Mouse (Mus musculus) hindbrain, embryonic 11.5 days (tissue): ENCODE results near the gene Rps6ka2. TPM values are rescaled to one million over a fixed set of nuclear protein-coding genes. Genes with fewer than 3 reads are reported as not detected.

Source experiments
- ATAC-seq: fragments of 200-750 bp; cut with Nextera tagmentation; 2 replicates; pipeline ENCODE4 v1.8.0; 2017; ENCODE audit warnings: mild to moderate bottlenecking, moderate TSS enrichment, moderate library complexity; ENCODE audit not compliant: low FRiP score
- DNase-seq: peaks from one replicate; pipeline ENCODE4 v3.0.0-alpha.2; 2015; ENCODE audit warnings: low spot score
- H3K27ac ChIP-seq: fragments of 300-500 bp; sonication (generic); 2 replicates; pipeline ENCODE4 v1.5.1; 2014; ENCODE audit warnings: mild to moderate bottlenecking, low read depth, low read length
- H3K27me3 ChIP-seq: fragments of 300-500 bp; sonication (generic); 2 replicates; pipeline ENCODE4 v1.6.1; 2014; ENCODE audit warnings: mild to moderate bottlenecking, low read length, moderate library complexity, mixed read lengths; ENCODE audit not compliant: control insufficient read depth, insufficient read depth
- H3K36me3 ChIP-seq: fragments of 300-500 bp; sonication (generic); 2 replicates; pipeline ENCODE4 v1.6.1; 2014; ENCODE audit warnings: mild to moderate bottlenecking, low read length, moderate library complexity, mixed read lengths; ENCODE audit not compliant: control insufficient read depth, insufficient read depth
- H3K4me1 ChIP-seq: fragments of 300-500 bp; sonication (generic); replicated peaks from 2 replicates; pipeline ENCODE4 v1.6.1; 2014; ENCODE audit warnings: low read length, mixed read lengths; ENCODE audit not compliant: control insufficient read depth, insufficient read depth
- H3K4me2 ChIP-seq: fragments of 300-500 bp; sonication (generic); replicated peaks from 2 replicates; pipeline ENCODE4 v1.6.1; 2014; ENCODE audit warnings: mild to moderate bottlenecking, low read depth, low read length
- H3K4me3 ChIP-seq: fragments of 300-500 bp; sonication (generic); 2 replicates; pipeline ENCODE4 v1.5.1; 2014; ENCODE audit warnings: low read depth, low read length
- H3K9ac ChIP-seq: fragments of 300-500 bp; sonication (generic); 2 replicates; pipeline ENCODE4 v1.6.1; 2014; ENCODE audit warnings: low read depth, low read length
- H3K9me3 ChIP-seq: fragments of 300-500 bp; sonication (generic); 2 replicates; pipeline ENCODE4 v1.6.1; 2016; ENCODE audit warnings: low read length; ENCODE audit not compliant: control insufficient read depth
- WGBS: fragments of 180-500 bp; shearing (Covaris S2); extraction: QIAGEN DNeasy Blood & Tissue Kit; methylation state at CpG from one replicate; pipeline ENCODE4 v1.1.7; 2014; 5-methylcytosine and 5-hydroxymethylcytosine counted together
- polyA plus RNA-seq: library from polyadenylated mRNA; unstranded; fragments of >200 nt; fragmentation: Nextera tagmentation; extraction: Ambion mirVana; gene quantifications from 2 replicates; pipeline ENCODE4 v1.2.1, GENCODE M21; 2014

Rps6ka2 gene
- polyA plus RNA-seq, 1 experiment from 2014 or later = 22.5 TPM

GRCm38 (mm10) chr17:7163955-7164354 is 6.0 kb upstream of the Rps6ka2 start:
- ATAC-seq (no peak), DNase-seq (no peak)
- Histone ChIP-seq H3K27ac (no peak overlapping the region), H3K27me3 (no peaks in the 10 kb centered on the region), H3K9me3 (no peaks in the 10 kb centered on the region), H3K4me3 (no peak overlapping the region), H3K9ac (no peak overlapping the region), H3K4me1 (no peaks in the 10 kb centered on the region), H3K4me2 (no peak overlapping the region), H3K36me3 (no peaks in the 10 kb centered on the region)
- 69% methylated on average over 3 of the region's 3 CpGs for WGBS

- ATAC-seq (no peak), DNase-seq (no peak)
- no peak overlapping the region for H3K27ac ChIP-seq
- no peaks in the 10 kb centered on the region for H3K36me3 ChIP-seq
- H3K4me2 ChIP-seq = no peak overlapping the region
- no peak overlapping the region for H3K9ac ChIP-seq
- H3K9me3 ChIP-seq = no peaks in the 10 kb centered on the region
- WGBS = 96% methylated on average over 7 of the region's 7 CpGs
- no peak overlapping the region for H3K4me3 ChIP-seq
- H3K27me3 ChIP-seq = no peaks in the 10 kb centered on the region
- H3K4me1 ChIP-seq = no peaks in the 10 kb centered on the region
Measured at GRCm38 (mm10) chr17:7165524-7165923, 4.4 kb upstream of the Rps6ka2 start.

GRCm38 (mm10) chr17:7168961-7169626 is 821 bp upstream of the Rps6ka2 start:
- H3K9ac ChIP-seq = peak overlapping the region; percentile 35
- H3K9me3 ChIP-seq = no peaks in the 10 kb centered on the region
- H3K4me2 ChIP-seq = peak overlapping the region; percentile 63
- H3K27ac ChIP-seq = peak overlapping the region; percentile 88
- H3K27me3 ChIP-seq = no peaks in the 10 kb centered on the region
- 11% methylated on average over 15 of the region's 15 CpGs for WGBS
- peak overlapping the region; percentile 81 for H3K4me3 ChIP-seq
- no peaks in the 10 kb centered on the region for H3K4me1 ChIP-seq
- DNase-seq (no peak), ATAC-seq (peak; percentile 72)
- no peaks in the 10 kb centered on the region for H3K36me3 ChIP-seq

- peak; percentile 69 for DNase-seq
- 2% methylated on average over 43 of the region's 43 CpGs for WGBS
- Histone ChIP-seq H3K9ac (peak overlapping the region; percentile 89), H3K27ac (peak overlapping the region; percentile 83), H3K9me3 (no peaks in the 10 kb centered on the region), H3K4me3 (peak overlapping the region; percentile 81), H3K27me3 (no peaks in the 10 kb centered on the region), H3K36me3 (no peaks in the 10 kb centered on the region), H3K4me1 (no peaks in the 10 kb centered on the region), H3K4me2 (peak overlapping the region; percentile 63)
- peak; percentile 36 for ATAC-seq
Measured at GRCm38 (mm10) chr17:7170304-7171295, 685 bp downstream of the Rps6ka2 start.

GRCm38 (mm10) chr17:7173331-7174028 is 3.6 kb downstream of the Rps6ka2 start:
- Histone ChIP-seq H3K9me3 (no peaks in the 10 kb centered on the region), H3K9ac (no peak overlapping the region), H3K27ac (no peak overlapping the region), H3K4me1 (no peaks in the 10 kb centered on the region), H3K27me3 (no peaks in the 10 kb centered on the region), H3K4me2 (no peak overlapping the region), H3K4me3 (no peak overlapping the region), H3K36me3 (no peaks in the 10 kb centered on the region)
- no peak for DNase-seq
- no peak for ATAC-seq
- WGBS = 72% methylated on average over 15 of the region's 15 CpGs

GRCm38 (mm10) chr17:7175293-7175692 is 5.4 kb downstream of the Rps6ka2 start:
- no peak overlapping the region for H3K9ac ChIP-seq
- ATAC-seq (no peak), DNase-seq (no peak)
- no peaks in the 10 kb centered on the region for H3K4me1 ChIP-seq
- H3K4me3 ChIP-seq = no peak overlapping the region
- no peak overlapping the region for H3K4me2 ChIP-seq
- WGBS = 81% methylated on average over 1 of the region's 1 CpGs
- H3K27me3 ChIP-seq = no peaks in the 10 kb centered on the region
- no peak overlapping the region for H3K27ac ChIP-seq
- no peaks in the 10 kb centered on the region for H3K36me3 ChIP-seq
- no peaks in the 10 kb centered on the region for H3K9me3 ChIP-seq

GRCm38 (mm10) chr17:7176394-7176793 is 6.5 kb downstream of the Rps6ka2 start:
- no peaks in the 10 kb centered on the region for H3K9me3 ChIP-seq
- no peak overlapping the region for H3K4me3 ChIP-seq
- no peaks in the 10 kb centered on the region for H3K36me3 ChIP-seq
- H3K27me3 ChIP-seq = no peaks in the 10 kb centered on the region
- DNase-seq (no peak), ATAC-seq (no peak)
- H3K9ac ChIP-seq = no peak overlapping the region
- H3K27ac ChIP-seq = no peak overlapping the region
- H3K4me1 ChIP-seq = no peaks in the 10 kb centered on the region
- whole genome bisulfite sequencing = 32% methylated on average over 2 of the region's 2 CpGs
- H3K4me2 ChIP-seq = no peak overlapping the region

- H3K4me2 ChIP-seq = no peak overlapping the region
- WGBS = 94% methylated on average over 6 of the region's 6 CpGs
- ATAC-seq (no peak), DNase-seq (no peak)
- no peaks in the 10 kb centered on the region for H3K9me3 ChIP-seq
- H3K4me1 ChIP-seq = no peaks in the 10 kb centered on the region
- no peak overlapping the region for H3K9ac ChIP-seq
- no peaks in the 10 kb centered on the region for H3K27me3 ChIP-seq
- no peak overlapping the region for H3K4me3 ChIP-seq
- no peaks in the 10 kb centered on the region for H3K36me3 ChIP-seq
- no peak overlapping the region for H3K27ac ChIP-seq
Measured at GRCm38 (mm10) chr17:7178196-7178595, 8.3 kb downstream of the Rps6ka2 start.
